Mouse (Mus musculus) left cerebral cortex, postnatal 14 days (tissue): ENCODE data around the gene Fstl1. TPM values are rescaled to one million over a fixed set of nuclear protein-coding genes. Genes with fewer than 3 reads are reported as not detected.

Source experiments
- DNase-seq, 2 experiments: peaks; one replicate each; pipeline ENCODE4 v3.0.0; 2021 to 2022; ENCODE audit warnings: low spot score in 2 of 2, mixed read lengths in 1 of 2
- intact Hi-C: fragments of 180-260 bp; cut with DNase I; formaldehyde crosslinking; loops from one replicate; pipeline ENCODE4 v1.15.1; 2025
- total RNA-seq, 2 experiments: library from RNA; stranded (reverse); gene quantifications; 2 replicates each; pipeline ENCODE4 v1.2.3; 2021

Gene Fstl1
- total RNA-seq, 2 experiments from 2014 or later: 44.8 to 49.1 TPM

GRCm38 (mm10) chr16:37780911-37781310 is 4.2 kb downstream of the Fstl1 start:
- no peak for DNase-seq
- intact Hi-C loops: no loop called here

GRCm38 (mm10) chr16:37784526-37784925 is 7.9 kb downstream of the Fstl1 start:
- intact Hi-C loops: no loop called here
- DNase-seq: no peak

- intact Hi-C loops: no loop called here
- DNase-seq: no peak
Measured at GRCm38 (mm10) chr16:37787558-37788194, 11.0 kb downstream of the Fstl1 start.

- intact Hi-C loops: no loop called here
- peak in 1 of 2 experiments; percentile 40 for DNase-seq
Measured at GRCm38 (mm10) chr16:37788367-37789014, 11.8 kb downstream of the Fstl1 start.

- DNase-seq: no peak
- intact Hi-C loops: no loop called here
Measured at GRCm38 (mm10) chr16:37789015-37789381, 12.3 kb downstream of the Fstl1 start.

GRCm38 (mm10) chr16:37789394-37789920 is 12.8 kb downstream of the Fstl1 start:
- DNase-seq: no peak
- intact Hi-C loops: no loop called here

GRCm38 (mm10) chr16:37790008-37790780 is 13.5 kb downstream of the Fstl1 start:
- DNase-seq: no peak
- intact Hi-C loops: no loop called here

- intact Hi-C loops: no loop called here
- DNase-seq: no peak
Measured at GRCm38 (mm10) chr16:37790781-37791175, 14.1 kb downstream of the Fstl1 start.

GRCm38 (mm10) chr16:37795651-37796150 is 19.0 kb downstream of the Fstl1 start:
- intact Hi-C loops: no loop called here
- DNase-seq: no peak

- intact Hi-C loops: no loop called here
- DNase-seq: no peak
Measured at GRCm38 (mm10) chr16:37796270-37796669, 19.6 kb downstream of the Fstl1 start.

- no peak for DNase-seq
- intact Hi-C loops: no loop called here
Measured at GRCm38 (mm10) chr16:37801097-37801496, 24.4 kb downstream of the Fstl1 start.

- intact Hi-C loops: no loop called here
Measured at GRCm38 (mm10) chr16:37802686-37803295, 26.1 kb downstream of the Fstl1 start.

GRCm38 (mm10) chr16:37803387-37803950 is 26.8 kb downstream of the Fstl1 start:
- intact Hi-C loops: no loop called here
- no peak for DNase-seq

More at GRCm38 (mm10) chr16:37802686-37803295, 26.1 kb downstream of the Fstl1 start:
- DNase-seq: peak; percentile 69 to 70

GRCm38 (mm10) chr16:37805746-37806495 is 29.2 kb downstream of the Fstl1 start:
- intact Hi-C loops: no loop called here
- DNase-seq: no peak

GRCm38 (mm10) chr16:37807269-37807668 is 30.6 kb downstream of the Fstl1 start:
- no peak for DNase-seq
- intact Hi-C loops: no loop called here

GRCm38 (mm10) chr16:37808866-37809622 is 32.4 kb downstream of the Fstl1 start:
- DNase-seq: no peak
- intact Hi-C loops: no loop called here

GRCm38 (mm10) chr16:37809623-37809992 is 32.9 kb downstream of the Fstl1 start:
- DNase-seq: no peak

GRCm38 (mm10) chr16:37811874-37812273 is 35.2 kb downstream of the Fstl1 start:
- DNase-seq: no peak
- intact Hi-C loops: loop anchor here (2.0 to 10.0 kb wide), 2 partner anchors 127 to 133 kb away; no protein-coding TSS in a partner anchor

More at GRCm38 (mm10) chr16:37809623-37809992, 32.9 kb downstream of the Fstl1 start:
- intact Hi-C loops: no loop called here
